Mouse (Mus musculus): ENCODE results near the gene Mon2.
A peak's percentile ranks its signal among the peaks of the same experiment; 100 is the strongest.

Mon2 gene

GRCm38 (mm10) chr10:123060831-123061230, 15.5 kb downstream of the Mon2 start:
- peak; percentile 64 to 72 for DNase-seq (ENCODE audit: low spot score in 2 of 2)

DNA sequence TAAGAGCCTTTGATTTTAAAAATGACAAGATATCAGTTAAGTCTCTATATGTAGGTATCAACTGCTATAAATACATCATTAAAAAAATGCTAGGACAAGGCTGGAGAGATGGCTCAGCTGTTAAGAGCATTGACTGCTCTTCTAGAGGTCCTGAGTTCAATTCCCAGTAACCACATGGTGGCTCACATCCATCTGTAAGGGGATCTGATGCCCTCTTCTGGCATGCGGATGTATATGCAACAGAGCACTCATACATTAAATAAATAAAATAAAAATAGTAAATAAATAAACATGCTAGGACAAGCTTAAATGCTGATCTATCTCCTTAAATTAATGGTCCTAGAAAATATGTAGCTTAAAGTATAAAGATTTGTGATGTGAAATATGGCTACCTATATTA, 19.2 kb downstream of the Mon2 start:
- no peak for DNase-seq (ENCODE audit: low spot score in 2 of 2)

DNA sequence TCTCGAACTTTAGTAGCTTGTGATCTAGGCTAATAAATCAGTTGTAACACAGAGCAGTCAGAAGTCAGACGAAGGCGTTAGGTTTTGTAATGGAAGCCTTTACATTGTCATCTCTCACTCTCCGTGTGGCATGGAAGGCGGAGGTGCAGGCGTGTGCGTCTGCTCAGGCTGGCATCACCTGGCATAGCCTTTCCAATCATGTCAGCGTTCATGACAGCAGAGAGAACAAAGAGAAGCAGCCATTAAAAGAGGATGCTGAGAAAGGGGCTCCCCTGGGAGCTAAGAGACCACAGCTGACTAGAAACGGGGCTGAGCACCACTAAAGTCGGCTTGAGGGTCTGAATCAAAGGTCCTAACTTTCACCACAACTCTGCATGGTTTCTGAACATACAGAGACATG, 19.8 kb downstream of the Mon2 start:
- no peak for DNase-seq (ENCODE audit: low spot score in 2 of 2)

- DNase-seq (ENCODE audit: low spot score in 2 of 2) = no peak
Observed at GRCm38 (mm10) chr10:123055205-123056000, 20.9 kb downstream of the Mon2 start.

- no peak for DNase-seq (ENCODE audit: low spot score in 2 of 2)
Observed at GRCm38 (mm10) chr10:123053557-123053956, 22.7 kb downstream of the Mon2 start.

- peak in 1 of 2 experiments; percentile 17 for DNase-seq (ENCODE audit: low spot score in 2 of 2)
Observed at GRCm38 (mm10) chr10:123052021-123052420, 24.3 kb downstream of the Mon2 start.

DNA sequence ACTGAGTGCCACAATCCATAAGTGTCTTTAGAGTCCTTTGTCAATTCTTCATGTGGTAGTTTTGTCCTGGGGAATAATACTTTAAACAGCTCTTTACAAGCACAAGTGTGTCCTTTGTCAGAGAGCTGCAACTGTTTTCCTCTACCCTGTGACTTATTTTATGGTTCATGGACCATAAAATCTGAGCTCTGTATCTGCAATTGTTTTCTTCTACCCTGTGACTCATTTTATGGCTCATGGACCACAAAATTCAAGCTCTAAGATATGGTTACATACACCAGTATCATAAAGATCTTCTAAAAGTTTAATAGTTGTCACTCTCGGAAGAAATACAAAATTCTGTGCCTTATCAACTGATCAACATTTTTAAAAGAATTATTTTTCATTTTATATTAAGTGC, 27.6 kb downstream of the Mon2 start:
- DNase-seq (ENCODE audit: low spot score in 2 of 2) = no peak

DNA sequence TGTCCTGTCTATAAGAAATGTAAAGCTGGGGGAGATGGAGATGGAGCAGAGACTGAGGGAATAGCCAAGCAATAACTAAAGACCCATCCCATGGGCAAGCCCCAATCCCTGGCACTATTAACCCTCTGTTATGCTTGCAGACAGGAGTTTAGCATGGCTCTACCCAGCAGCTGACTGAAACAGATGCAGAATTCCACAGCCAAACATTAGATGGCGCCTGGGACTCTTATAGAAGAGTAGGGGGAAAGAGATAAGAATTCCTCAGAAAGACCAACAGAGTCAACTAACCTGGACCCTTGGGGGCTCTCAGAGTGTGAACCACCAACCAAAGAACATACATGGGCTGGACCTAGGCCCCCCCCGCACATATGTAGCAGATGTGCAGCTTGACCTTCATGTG, 36.4 kb downstream of the Mon2 start:
- DNase-seq (ENCODE audit: low spot score in 2 of 2) = no peak

- DNase-seq (ENCODE audit: low spot score in 2 of 2) = no peak
Observed at GRCm38 (mm10) chr10:123032078-123032646, 44.1 kb downstream of the Mon2 start.

DNA sequence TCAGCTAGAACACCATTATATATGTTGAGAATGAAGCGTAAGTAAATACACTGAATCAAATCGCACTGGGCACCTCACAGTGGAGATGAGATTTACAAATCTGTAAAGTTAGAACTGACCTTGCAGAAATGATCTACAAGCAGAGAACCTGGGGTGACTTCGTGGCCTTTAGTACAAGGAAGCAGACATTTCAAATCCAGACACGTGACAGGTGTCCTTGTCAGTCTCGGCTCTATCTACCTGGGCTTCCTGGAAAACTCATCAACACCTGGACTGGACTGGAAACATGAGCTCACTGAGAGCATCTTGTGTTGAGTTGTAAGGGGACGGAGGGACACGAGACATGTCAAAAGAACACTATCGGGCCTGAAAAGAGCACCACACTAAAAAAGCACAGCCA, 44.9 kb downstream of the Mon2 start:
- no peak for DNase-seq (ENCODE audit: low spot score in 2 of 2)

DNA sequence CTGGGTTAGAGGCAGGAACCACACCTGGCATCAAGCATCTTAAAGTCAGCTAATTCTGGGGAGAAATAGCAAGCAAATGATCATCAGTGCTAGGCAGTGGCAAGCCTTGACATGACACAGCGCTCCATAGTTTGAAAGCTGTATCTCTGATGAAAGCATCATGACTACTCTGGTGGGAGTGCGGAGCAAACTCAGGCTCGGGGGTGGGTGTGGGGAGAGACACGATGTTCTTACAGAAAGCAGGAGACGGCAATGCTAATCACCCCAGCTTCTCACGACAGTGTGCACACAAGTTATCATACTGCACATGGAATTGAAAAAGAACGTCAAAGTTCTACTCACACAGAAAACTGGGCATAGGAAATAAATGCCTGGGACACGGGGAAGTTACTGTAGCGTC, 45.7 kb downstream of the Mon2 start:
- DNase-seq (ENCODE audit: low spot score in 2 of 2) = no peak

DNA sequence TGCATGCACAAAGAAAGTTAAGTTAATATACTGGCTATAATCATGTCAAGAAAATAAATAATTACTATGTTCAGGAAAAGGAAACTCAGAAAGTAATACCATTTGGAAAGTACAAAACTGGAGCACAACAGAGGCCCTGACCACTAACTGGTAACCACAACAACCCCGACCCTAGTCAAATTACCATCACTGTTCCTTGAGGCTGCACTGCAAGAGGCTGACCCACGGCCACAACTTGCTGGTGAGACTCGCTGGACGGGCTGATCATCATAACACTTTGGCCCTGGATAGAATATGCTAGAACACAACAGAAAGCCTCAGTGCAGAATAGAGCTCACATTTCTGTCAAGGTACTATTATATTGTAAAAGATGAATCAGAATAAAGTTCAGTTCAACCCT, 47.4 kb downstream of the Mon2 start:
- no peak for DNase-seq (ENCODE audit: low spot score in 2 of 2)

- DNase-seq (ENCODE audit: low spot score in 2 of 2) = peak; percentile 20 to 49
Observed at GRCm38 (mm10) chr10:123026736-123027135, 49.6 kb downstream of the Mon2 start.

DNA sequence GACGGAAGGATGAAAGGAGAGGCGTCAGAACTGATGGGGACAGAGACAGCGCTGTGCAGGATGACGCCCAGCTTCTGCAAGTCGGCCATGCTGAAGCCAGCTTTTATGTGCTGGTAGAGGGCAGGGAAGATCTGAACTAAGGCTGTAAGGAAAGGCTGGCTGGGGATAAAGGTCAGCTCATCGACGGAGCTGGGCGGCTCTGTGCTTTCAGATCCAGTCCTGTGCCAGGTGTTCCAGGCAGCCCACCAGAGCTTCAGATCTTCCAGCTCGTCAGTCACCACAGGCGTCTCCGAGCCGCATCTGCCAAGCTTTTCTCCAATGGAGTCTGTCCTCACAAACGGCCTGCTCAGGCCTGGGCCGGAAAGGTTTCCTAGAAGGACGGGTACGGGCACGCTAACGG, 62.9 kb downstream of the Mon2 start:
- no peak for DNase-seq (ENCODE audit: low spot score in 2 of 2)

GRCm38 (mm10) chr10:123011421-123011820, 64.9 kb downstream of the Mon2 start:
- no peak for DNase-seq (ENCODE audit: low spot score in 2 of 2)

DNA sequence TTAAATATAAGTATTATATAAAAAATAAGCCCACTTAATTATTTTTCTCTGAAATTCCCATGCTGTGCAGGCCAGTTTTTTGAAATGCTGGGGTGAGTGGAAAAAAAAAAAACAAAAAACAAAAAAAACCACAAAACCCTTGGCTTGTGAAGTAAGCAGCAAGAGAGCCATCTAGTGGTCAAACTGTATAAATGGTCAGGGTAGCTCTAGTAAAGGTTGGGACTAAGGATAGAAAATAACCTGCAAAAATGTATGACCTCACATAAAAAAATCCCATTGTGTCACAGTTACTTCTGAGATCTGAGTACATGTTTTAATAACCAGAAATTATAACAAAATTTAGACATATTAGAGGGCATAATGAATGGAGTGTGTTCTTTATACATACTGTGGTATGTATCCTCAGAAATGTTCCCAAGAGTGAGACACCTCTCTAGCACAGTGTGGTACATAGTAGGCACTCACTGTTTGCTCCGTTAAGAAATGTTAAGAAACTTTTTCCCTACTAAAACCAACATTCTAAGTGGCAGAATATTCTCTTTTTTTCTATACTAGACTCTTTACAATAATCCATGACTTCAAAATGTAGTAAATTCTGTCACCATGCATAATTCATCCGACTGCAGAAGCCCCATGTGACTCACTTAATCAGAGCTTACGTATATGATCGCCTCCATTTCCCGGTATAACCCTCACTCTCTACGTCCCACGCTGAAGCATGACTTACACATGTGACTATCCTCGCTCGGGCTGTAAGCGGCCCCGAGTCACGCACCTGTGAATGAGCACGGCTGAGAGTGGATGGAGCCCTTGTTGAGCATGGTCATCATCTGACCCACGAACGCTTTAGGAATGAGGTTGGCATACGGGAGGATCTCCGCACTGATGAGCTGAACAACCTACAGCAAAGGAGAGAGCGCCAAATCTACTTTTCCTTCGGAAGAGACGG, 70.8 kb downstream of the Mon2 start:
- DNase-seq (ENCODE audit: low spot score in 2 of 2) = peak in 1 of 2 experiments; percentile 9

DNA sequence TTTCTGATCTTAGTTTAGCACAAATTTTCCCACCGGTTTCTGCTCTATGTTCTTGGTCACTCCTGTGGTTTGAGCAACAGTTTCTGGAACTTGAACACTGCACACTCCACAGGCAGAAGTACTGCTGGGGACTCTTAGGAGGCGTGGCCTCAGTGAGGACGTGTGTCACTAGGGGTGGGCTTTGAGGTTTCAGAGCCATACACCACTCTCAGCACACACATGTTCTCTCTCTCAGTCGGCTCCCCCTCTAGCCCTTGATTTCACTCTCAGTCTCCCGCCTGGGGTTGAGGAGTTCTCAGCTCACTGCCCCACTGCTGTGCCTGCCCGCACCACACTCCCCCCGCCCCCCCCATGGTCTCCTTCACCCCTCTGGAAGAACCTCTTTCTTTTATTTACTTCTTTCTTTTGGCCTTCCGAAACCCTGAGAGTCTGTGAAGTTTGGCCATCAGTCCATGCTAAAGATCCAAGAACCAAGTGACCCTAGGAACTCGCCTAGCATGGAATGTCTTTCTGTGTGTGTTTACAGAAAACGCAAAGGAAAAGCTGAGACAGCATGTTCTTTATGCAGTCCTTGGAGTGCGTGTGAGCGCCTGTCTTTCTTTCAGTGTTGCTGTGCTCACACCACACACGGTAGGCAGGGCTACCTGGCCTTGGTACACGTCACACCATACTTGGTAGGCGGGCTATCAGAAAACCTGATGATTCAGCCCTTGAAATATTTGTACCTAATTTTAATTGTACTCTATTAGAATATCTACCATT, 71.6 kb downstream of the Mon2 start:
- DNase-seq (ENCODE audit: low spot score in 2 of 2) = no peak

DNA sequence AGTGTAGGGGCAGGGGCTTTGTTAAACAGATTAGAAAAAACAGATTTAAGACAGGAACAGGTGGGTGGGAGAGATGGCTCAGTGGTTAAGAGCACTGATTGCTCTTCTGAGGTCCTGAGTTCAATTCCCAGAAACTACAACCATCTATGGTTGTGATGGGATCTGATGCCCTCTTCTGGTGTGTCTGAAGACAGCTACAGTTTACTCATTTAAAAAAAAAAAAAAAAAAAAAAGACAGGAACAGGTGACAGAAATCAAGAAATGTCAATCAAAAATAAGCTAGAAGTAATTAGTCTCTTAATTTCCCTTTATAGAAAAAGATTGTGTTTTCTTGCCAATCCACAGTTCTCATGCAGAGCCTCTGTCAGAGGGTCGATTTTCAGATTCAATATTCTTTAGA, 74.3 kb downstream of the Mon2 start:
- DNase-seq (ENCODE audit: low spot score in 2 of 2) = no peak

DNA sequence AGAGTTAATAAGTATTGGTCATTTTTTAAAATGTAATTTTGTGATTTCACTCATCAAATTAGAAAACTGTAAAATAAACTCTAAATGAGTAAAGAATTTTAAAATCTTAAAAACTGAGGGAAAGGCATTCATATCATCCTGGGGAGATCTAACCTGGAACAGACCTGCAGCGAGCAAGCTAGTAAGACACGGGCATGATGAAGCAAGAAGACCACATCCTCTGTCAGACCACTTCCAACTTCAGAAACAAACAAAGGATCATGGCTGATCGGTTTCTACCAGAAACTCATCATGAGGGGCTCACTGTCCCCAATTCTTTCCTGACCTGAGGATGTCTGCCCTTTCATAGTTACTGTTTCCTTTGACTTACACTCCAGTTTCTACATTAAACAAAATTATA, 74.9 kb downstream of the Mon2 start:
- DNase-seq (ENCODE audit: low spot score in 2 of 2) = no peak

- DNase-seq (ENCODE audit: low spot score in 2 of 2) = no peak
Observed at GRCm38 (mm10) chr10:122999356-122999755, 76.9 kb downstream of the Mon2 start.

GRCm38 (mm10) chr10:122997852-122998251, 78.5 kb downstream of the Mon2 start:
- DNase-seq (ENCODE audit: low spot score in 2 of 2) = no peak

Measured in heart, adult 9 months (tissue).